Mouse (Mus musculus): ENCODE measurements around the gene Pla2g7. TPM values are rescaled to one million over a fixed set of nuclear protein-coding genes. Genes with fewer than 3 reads are reported as not detected.

Pla2g7 gene
- polyA plus RNA-seq, 1 experiment: not detected

DNA sequence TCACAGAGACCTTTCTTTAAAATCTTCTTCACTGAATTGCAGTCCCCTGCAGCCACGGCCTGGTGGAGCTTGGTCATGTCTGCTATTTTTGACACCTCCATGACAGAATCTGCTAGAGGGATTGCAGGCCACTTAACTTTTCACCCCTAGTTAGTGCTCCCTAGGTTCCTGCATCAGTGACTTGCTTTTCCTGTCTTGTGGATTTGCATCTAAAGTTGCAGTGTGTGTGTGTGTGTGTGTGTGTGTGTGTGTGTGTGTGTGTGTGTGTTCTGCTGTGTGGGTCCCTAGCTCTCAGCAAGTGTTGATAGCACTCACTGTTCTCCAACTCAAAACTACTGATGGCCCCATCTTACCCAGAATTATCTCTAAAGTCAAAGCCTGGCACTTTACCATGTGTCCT is 24.4 kb upstream of the Pla2g7 start, which contains the start of gene Ankrd66:
TSS of gene Ankrd66 (minus strand) at position 101 of the 400 bp plus-strand sequence.
- TF ChIP-seq TAL1 (IDR thresholded peaks at IDR 0.05; ENCODE audit: low read length): no peak
- no peak for TF ChIP-seq GATA1 (IDR thresholded peaks at IDR 0.05; ENCODE audit: low read length)

DNA sequence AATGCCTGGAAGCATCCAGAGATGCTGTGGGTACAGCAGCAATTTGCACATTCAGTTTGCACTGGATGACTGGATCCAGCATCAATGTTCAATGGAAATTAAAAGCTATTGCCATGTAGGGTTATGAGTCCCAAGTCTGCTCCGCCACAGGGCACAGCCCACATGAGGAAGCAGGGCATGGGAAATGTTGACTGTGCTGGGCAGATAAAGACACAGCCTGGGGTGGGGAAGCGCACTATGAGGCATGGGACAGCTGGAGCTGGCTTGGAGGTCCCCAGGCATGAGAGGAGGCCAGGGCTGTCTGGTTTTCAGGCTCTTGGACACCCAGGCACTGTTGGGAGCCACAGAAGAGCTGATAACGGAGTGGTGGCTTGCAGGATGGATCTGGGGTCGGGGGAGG is 23.9 kb upstream of the Pla2g7 start:
- Histone ChIP-seq H3K4me1 (ENCODE audit: control insufficient read depth) (no peaks in the 10 kb centered on the region), H3K27me3 (ENCODE audit: control insufficient read depth) (no peaks in the 10 kb centered on the region), H3K36me3 (ENCODE audit: control insufficient read depth) (no peaks in the 10 kb centered on the region), H3K9me3 (ENCODE audit: control insufficient read depth, low read length) (no peaks in the 10 kb centered on the region), H3K4me3 (replicated peaks) (no peak overlapping the region)
- TF ChIP-seq TAL1 (IDR thresholded peaks at IDR 0.05; ENCODE audit: low read length) (no peak), GATA1 (IDR thresholded peaks at IDR 0.05; ENCODE audit: low read length) (no peak)

More for the DNA sequence above, 24.4 kb upstream of the Pla2g7 start, which contains the start of gene Ankrd66:
- Histone ChIP-seq H3K27me3 (ENCODE audit: control insufficient read depth) (no peaks in the 10 kb centered on the region), H3K9me3 (ENCODE audit: control insufficient read depth, low read length) (no peaks in the 10 kb centered on the region), H3K4me3 (replicated peaks) (no peak within 1 kb of the TSS), H3K4me1 (ENCODE audit: control insufficient read depth) (no peaks in the 10 kb centered on the region), H3K36me3 (ENCODE audit: control insufficient read depth) (no peaks in the 10 kb centered on the region)

DNA sequence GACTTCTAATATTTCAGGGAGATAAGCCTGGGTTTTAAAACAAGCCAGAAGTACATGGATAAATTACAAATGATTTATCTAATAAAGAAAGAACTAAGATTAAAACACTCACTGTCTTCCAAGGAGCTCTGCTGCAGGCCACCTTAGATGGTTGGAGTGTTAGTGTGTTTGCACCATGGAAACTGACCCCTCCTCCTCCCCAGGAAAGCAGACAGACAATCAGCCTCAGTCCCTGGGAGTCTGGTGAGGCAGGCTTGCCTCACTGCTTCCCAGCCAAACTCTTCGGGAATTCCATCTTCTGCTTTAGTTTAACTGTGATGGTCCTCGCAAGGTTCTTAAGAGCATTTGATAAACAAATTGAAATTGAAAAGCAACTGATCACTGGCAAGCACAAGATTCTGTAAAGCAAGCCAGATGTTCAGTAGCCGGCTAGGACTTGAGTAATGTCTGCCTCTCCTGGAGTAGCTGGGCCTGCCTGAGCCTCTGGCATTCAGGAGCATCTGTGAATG is 16.7 kb upstream of the Pla2g7 start:
- no peaks in the 10 kb centered on the region for H3K27me3 ChIP-seq (ENCODE audit: control insufficient read depth)
- H3K9me3 ChIP-seq (ENCODE audit: control insufficient read depth, low read length): no peaks in the 10 kb centered on the region
- no peak overlapping the region for H3K4me3 ChIP-seq (replicated peaks)
- H3K36me3 ChIP-seq (ENCODE audit: control insufficient read depth): no peaks in the 10 kb centered on the region
- TF ChIP-seq GATA1 (IDR thresholded peaks at IDR 0.05; ENCODE audit: low read length) (no peak), TAL1 (IDR thresholded peaks at IDR 0.05; ENCODE audit: low read length) (no peak)
- H3K4me1 ChIP-seq (ENCODE audit: control insufficient read depth): no peaks in the 10 kb centered on the region

DNA sequence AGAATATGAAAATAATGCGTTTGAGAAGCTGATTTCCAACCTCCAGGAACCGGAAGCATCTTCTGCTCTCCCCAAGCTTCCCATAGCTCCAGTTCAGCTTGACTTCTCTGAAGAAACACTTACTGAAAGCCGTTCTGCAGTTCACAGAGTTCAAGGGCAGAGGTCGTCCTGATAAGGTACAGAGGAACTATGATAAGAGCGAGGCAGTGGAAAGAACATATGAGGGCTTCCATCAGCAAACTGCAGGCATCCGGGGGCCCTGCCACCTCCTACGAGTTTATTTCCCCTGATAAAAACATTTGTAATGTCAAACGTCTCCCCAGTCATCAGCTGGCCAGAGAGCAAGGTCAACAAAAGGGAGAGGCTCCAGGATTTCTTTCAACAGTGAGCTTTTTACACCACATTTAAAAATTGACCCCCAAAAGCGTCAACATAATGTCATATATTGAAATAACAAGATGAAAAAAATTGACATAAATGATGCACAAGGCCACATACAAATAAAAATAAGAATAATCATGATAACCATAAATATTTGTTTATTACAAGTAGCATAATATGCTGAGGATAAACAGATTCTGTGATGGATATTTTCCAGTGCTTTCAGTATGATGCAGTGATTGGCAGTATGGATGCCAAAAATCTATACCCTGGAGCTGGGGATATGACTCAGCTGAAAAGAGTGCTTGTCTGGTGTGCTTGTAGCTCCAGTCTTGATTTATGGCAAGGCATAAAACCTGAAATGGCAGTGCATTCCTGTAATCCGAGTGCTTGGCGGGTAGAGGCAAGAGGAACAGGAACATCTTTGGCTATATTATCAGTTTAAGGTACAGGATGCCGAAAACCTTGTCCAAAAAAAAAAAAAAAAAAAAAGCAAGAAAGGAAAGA is 13.1 kb upstream of the Pla2g7 start:
- no peaks in the 10 kb centered on the region for H3K36me3 ChIP-seq (ENCODE audit: control insufficient read depth)
- H3K9me3 ChIP-seq (ENCODE audit: control insufficient read depth, low read length): no peaks in the 10 kb centered on the region
- no peaks in the 10 kb centered on the region for H3K27me3 ChIP-seq (ENCODE audit: control insufficient read depth)
- no peak overlapping the region for H3K4me3 ChIP-seq (replicated peaks)
- H3K4me1 ChIP-seq (ENCODE audit: control insufficient read depth): no peaks in the 10 kb centered on the region
- TF ChIP-seq TAL1 (IDR thresholded peaks at IDR 0.05; ENCODE audit: low read length) (no peak), GATA1 (IDR thresholded peaks at IDR 0.05; ENCODE audit: low read length) (no peak)

DNA sequence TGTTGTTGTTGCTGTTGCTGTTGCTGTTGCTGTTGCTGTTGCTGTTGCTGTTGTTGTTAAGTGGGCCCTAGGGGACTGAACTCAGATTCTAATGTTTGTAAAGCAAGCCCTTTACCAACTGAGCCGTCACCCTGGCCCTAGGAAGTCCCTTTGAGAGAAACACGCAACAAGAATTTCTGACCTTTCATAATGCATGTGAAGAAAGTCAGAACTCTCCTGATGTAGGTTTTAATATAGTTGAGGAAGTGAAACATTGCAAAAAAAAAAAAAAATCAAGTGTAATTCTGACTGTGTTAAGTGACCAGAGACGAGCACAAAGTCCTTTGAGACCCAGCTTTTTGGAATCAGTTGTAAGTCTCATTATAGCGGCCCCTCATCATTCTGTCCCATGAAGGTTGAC is 10.8 kb upstream of the Pla2g7 start:
- H3K9me3 ChIP-seq (ENCODE audit: control insufficient read depth, low read length): no peaks in the 10 kb centered on the region
- H3K4me1 ChIP-seq (ENCODE audit: control insufficient read depth): no peaks in the 10 kb centered on the region
- H3K4me3 ChIP-seq (replicated peaks): no peak overlapping the region
- no peaks in the 10 kb centered on the region for H3K36me3 ChIP-seq (ENCODE audit: control insufficient read depth)
- no peaks in the 10 kb centered on the region for H3K27me3 ChIP-seq (ENCODE audit: control insufficient read depth)
- TF ChIP-seq GATA1 (IDR thresholded peaks at IDR 0.05; ENCODE audit: low read length): no peak
- no peak for TF ChIP-seq TAL1 (IDR thresholded peaks at IDR 0.05; ENCODE audit: low read length)

DNA sequence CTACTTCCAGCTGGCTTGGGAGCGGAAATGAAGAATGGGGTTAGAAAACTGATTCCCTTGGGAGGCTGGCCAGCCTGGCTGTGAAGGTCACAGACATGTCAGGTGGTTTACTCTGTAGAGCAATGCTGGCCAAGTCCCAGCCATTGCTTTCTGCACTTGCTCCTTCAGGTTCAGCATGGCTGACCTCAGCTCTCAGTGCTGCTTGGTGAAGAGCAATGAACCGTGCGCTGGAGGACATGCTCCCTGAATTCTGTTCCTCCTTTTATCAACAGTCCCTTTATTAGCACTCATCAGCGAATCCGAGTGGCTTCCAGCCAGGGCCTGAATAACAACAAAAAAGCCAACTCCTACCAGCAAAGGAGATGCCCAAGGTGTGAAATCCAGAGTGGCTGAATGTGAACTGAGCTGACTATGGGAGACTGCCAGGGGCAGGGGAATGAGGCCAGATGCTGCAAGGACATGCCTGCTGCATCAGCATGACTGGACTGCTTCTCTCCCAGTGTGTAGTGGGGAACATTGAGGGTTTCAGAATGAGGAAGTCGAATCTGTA is 10.3 kb upstream of the Pla2g7 start:
- no peak for TF ChIP-seq GATA1 (IDR thresholded peaks at IDR 0.05; ENCODE audit: low read length)
- TF ChIP-seq TAL1 (IDR thresholded peaks at IDR 0.05; ENCODE audit: low read length): no peak
- no peaks in the 10 kb centered on the region for H3K36me3 ChIP-seq (ENCODE audit: control insufficient read depth)
- H3K4me3 ChIP-seq (replicated peaks): no peak overlapping the region
- no peaks in the 10 kb centered on the region for H3K9me3 ChIP-seq (ENCODE audit: control insufficient read depth, low read length)
- H3K27me3 ChIP-seq (ENCODE audit: control insufficient read depth): no peaks in the 10 kb centered on the region
- H3K4me1 ChIP-seq (ENCODE audit: control insufficient read depth): no peaks in the 10 kb centered on the region

DNA sequence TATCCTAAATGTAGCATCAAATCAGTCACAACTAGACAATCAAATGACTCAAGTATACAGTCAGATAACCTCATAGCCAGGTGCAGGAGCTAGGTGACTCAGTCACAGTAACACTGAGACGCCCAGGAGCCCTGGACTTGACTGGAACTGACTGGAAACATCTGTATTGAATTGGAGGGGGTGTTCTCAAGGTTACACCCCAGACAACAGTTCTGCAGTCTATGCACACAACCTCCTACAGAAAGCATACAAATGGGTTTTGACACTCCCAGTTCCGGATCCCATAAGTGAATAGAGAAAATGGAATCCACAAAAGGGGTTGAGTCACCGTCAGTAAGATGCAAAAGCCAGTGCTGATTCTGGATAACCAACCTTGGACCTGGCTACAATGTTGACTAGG is 9.2 kb upstream of the Pla2g7 start:
- no peaks in the 10 kb centered on the region for H3K4me1 ChIP-seq (ENCODE audit: control insufficient read depth)

DNA sequence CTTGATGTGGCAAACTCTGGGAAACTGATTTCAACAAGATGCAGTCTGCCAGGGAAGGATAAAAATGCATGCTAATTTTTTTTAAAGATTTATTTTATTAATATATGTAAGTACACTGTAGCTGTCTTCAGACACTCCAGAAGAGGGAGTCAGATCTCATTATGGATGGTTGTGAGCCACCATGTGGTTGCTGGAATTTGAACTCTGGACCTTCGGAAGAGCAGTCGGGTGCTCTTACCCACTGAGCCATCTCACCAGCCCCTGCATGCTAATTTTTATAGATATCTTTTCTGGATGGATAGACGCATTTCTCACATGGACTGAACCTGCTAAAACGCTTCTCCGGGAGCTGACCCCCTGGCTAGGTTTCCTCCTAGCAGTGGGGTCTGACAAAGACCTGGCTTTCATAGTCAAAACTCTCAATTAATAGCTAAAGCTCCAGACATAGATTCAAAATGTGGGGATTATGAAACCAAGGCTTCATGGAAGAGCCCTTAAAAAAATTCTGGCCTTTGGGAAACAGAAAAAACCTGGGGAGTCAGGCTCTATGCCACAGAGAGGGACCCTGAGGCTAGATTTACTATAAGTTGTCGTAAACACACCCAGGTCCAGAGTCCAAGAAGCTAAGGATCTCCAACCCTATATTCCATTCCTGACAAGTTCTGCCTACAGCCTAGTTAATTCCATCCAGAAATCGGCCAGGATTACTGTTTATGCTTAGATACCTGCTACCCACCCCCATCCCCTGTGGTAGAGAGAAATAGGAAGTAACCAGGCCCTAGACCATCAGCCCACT is 4.5 kb upstream of the Pla2g7 start:
- Histone ChIP-seq H3K27me3 (ENCODE audit: control insufficient read depth) (peaks cover 4% of the 10 kb centered on the region), H3K4me1 (ENCODE audit: control insufficient read depth) (no peaks in the 10 kb centered on the region), H3K36me3 (ENCODE audit: control insufficient read depth) (no peaks in the 10 kb centered on the region), H3K4me3 (replicated peaks) (no peak overlapping the region), H3K9me3 (ENCODE audit: control insufficient read depth, low read length) (no peaks in the 10 kb centered on the region)
- TF ChIP-seq GATA1 (IDR thresholded peaks at IDR 0.05; ENCODE audit: low read length): no peak
- no peak for TF ChIP-seq TAL1 (IDR thresholded peaks at IDR 0.05; ENCODE audit: low read length)

More for the DNA sequence above, 9.2 kb upstream of the Pla2g7 start:
- TF ChIP-seq GATA1 (IDR thresholded peaks at IDR 0.05; ENCODE audit: low read length) (no peak), TAL1 (IDR thresholded peaks at IDR 0.05; ENCODE audit: low read length) (no peak)
- no peaks in the 10 kb centered on the region for H3K36me3 ChIP-seq (ENCODE audit: control insufficient read depth)
- H3K27me3 ChIP-seq (ENCODE audit: control insufficient read depth): no peaks in the 10 kb centered on the region
- H3K9me3 ChIP-seq (ENCODE audit: control insufficient read depth, low read length): no peaks in the 10 kb centered on the region
- no peak overlapping the region for H3K4me3 ChIP-seq (replicated peaks)

DNA sequence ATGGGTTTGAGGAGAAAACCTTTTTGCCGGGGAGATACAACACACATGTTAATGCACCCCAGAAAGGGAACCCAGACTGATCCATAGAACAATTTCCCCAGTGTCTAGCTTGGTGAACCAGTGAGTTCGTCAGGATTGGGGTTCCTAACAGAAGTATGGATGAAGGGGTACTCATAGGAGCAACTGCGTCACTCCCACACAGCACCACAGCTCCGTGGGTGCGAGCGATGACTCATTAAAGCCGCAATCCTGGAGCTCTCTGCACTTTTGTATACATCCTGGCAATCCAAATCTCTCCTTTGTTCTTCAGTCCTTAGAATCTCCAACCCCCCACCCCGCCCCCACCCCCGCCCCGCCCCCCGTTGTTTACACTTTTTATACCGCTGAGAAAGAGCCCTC is 306 bp upstream of the Pla2g7 start:
- no peak for TF ChIP-seq TAL1 (IDR thresholded peaks at IDR 0.05; ENCODE audit: low read length)
- TF ChIP-seq GATA1 (IDR thresholded peaks at IDR 0.05; ENCODE audit: low read length): no peak
- Histone ChIP-seq H3K36me3 (ENCODE audit: control insufficient read depth) (no peaks in the 10 kb centered on the region), H3K4me1 (ENCODE audit: control insufficient read depth) (no peaks in the 10 kb centered on the region), H3K27me3 (ENCODE audit: control insufficient read depth) (peaks cover 8% of the 10 kb centered on the region), H3K4me3 (replicated peaks) (no peak overlapping the region), H3K9me3 (ENCODE audit: control insufficient read depth, low read length) (no peaks in the 10 kb centered on the region)

Measured in erythroblast, embryonic 14.5 days (primary cell).